Mouse (Mus musculus) right cerebral cortex, adult 2 months (tissue): ENCODE measurements around the gene Ube2f.

Source experiments
- DNase-seq, 2 experiments: peaks; one replicate each; pipeline ENCODE4 v3.0.0; 2021 to 2022; ENCODE audit warnings: low spot score in 2 of 2

The Ube2f gene

DNA sequence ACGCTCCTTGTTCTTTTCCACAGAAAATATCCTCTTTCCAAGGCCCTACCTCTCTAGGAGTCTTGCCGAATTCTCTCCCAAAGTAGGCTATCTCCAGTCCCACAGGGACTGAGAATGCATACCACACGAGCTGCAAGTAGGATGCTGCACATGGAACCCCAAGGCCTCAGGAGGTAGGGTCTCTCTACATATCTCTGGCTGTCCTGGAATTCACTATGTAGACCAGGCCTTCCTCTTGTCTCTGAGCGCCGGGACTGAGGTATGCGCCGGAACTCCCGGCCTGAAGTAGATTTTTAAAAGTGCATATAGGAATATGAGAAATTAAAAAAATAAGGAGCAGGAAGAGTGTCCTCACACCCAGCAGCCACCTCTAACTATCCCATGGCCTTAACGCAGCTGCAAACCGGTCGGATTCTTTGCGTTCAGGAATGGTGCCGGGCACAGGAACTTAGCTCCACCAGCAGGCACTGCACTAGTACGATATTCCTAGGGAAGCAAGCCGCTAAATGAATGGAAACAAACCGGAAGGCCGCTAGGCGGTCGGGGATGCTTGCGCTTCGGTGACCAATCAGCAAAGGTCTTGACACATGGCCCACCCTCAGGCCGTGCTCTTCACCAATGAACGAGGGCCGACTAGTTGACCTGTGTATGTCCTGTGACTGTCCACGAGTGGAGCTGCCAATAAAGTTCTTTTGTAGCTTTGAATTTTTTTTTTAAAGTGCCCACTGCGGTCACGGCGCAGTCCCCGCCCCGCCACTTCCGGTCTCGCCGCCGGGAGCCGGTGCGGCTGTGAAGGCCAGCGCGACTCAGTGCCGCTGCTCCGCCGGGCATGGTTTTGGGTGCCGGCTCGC, at the start of gene Ube2f:
Gene Ube2f (plus strand): TSS at position 741 of the 851 bp plus-strand sequence.
- DNase-seq, result peak; percentile 97

DNA sequence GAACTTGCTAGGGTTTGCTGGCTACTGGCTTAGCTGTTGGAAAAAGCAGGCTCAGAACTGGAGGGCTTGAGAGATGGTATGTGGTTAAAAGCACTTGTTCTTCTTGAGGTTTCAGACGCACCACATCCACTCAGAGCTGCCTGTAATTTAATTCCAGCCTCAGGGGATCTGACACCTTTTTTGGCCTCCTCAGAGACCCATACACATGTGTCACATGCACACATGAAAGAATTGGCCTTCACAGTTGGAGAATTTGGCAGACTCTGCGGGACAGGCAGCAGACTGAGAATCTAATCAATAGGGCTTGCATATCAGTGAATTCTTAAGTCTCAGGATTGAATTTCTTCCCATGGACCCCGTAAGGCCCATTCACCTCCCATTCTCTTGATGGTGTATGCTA, 49.0 kb upstream of the Ube2f start:
- no peak for DNase-seq

DNA sequence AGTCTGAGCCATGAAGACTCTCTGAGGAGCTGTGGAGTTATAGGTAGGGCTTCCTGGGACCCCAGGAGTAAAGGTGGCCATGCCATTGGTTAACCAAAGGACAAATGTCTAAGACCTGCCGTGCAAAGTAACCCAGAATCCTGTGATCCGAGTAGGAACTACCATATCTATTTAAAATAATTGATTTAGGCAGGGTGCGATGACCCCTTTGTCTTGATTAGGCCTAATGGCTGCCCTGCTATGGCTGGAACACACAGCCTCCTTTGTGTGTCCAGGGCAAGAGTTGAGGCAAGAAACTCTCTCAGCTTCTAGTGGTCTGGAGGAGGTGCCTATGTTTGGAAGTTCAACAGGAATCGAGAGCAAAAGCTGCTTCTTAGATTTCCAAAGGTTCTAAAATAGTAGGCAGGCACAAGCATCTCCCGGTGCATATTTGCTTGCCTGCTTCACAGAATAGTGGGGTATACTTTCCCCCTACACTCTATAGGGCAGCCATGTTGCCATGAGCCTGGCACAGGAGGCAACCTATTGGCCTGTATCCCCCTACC, 45.8 kb upstream of the Ube2f start:
- DNase-seq, result no peak

DNA sequence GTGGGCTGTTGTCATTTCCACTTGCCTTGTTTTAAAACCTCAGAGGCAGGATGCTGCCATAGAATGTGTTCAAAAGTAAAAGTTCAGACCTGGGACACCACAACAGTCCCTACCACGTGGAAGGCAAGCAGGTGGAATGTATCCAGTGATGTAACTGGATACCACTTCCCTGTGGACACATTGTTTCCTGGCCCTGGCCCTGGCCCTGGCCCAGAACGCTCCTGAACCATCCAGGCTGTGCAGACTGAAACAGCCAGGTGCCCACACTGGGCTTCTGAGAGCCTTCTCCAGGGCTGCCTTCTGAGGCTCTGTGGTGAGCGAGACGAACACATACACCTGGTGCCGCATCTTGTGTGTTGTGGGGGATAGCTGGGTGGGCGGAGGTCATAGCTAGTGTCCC, 44.5 kb upstream of the Ube2f start:
- no peak for DNase-seq

DNA sequence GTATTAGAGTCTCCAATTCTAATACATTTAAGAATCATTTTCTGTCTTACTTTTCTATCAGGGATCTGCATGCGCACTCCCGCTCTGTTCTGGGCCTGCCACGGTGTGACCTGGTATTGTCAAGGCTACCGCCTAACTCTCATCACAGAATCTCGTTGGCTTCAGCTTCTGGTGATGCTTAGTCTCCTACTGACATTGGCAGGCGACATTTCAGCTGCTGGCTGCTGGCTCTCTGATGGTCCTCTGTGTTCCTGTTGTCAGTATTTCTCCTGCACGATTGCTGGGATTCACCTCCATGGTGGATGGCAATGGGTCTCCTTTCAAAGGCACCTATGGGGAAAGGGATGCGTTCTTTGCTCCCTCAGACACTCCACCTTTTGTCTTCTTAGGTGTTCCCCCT, 43.8 kb upstream of the Ube2f start:
- no peak for DNase-seq

DNA sequence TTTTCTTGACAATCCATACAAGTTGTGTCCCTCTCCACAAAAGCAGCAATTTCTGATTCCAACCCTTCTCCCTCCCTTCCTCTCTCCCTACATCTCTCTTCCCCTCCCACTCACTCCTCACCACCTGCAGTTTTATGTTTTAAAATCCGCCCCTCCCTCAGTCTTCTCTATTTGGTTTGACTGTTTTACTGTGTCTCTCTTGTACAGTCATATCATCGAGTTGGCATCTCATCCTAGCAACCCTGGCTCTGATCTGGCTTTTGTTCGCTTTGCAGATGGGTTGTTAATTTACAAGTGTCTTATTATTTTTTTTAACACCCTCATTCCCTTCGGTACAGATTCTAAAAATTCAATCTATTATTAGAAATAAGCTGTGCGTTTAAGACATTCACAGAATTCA, 43.2 kb upstream of the Ube2f start:
- peak; percentile 41 to 50 for DNase-seq

DNA sequence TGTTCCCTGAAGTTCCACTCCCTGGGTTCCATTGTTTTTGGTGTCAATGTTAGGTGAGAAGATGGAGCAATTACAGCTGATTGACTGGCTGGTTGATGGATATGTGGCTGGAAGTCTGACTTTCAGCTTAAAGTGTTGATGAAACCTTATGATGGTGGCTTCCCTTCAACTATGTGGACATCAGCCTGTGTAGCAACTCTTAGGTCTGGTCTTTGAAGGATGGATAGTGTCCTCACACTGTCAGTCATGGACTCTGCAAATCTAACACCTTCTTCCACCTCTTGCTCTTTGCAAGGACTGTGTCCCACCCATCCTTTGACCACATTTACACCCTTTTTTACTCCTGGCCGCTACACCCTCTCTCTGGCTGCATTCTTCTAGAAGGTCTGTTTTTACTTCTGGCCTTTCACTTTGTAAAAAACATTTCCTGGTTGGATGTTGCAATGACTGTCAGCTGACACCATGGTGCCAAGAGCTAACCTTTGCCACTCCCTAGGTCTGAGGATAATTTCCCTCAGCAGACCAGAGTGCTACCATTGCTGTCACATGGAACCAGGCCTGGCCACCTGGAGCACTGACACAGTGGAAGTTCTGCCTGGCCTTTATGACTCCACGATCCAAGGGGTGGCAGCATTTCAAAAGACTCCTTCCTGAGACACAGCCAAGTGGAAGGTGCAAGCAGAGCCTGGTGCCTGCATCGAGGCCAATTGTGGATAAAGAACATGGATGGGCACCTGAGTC, 42.6 kb upstream of the Ube2f start:
- no peak for DNase-seq

DNA sequence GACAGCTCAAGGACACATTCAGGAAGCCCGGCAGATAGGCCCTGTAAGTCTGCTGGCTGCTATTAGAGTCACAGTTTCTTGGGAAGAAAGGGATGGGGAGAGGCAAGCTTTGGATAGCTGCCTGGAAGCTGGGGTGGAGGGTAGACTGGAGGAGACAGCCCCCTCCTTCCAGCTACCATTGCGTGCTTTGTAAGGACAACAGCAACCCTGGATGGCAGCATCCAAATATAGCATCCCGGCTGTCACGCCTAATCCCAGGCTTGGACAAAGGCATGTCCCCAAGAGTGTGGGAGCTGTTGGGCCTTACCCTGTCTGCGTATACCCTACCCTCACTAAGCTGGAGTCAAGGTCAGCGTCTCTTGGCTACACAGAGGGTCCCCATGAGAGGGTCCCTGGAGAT, 40.8 kb upstream of the Ube2f start:
- DNase-seq, result peak; percentile 71 to 73

DNA sequence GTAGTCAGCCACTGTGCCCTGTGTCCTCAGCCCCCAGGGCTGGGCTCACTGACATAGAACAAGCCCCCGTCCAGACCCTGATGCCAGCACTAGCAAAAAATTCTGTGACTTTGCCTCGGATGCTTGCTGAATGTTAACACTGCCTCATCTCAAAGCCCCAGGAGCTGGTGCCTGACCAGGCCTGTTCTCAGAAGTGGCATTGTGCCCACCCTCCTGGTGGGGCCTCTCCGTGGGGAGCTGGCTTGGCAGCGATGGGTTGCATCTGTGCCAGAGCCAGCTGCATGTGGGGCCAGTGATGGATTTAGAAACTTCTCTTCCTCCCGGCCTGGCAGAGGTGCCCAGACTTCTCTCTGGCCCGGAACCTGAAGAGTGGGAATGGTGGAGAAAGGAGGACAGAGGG, 40.3 kb upstream of the Ube2f start:
- DNase-seq, result peak; percentile 76 to 85

DNA sequence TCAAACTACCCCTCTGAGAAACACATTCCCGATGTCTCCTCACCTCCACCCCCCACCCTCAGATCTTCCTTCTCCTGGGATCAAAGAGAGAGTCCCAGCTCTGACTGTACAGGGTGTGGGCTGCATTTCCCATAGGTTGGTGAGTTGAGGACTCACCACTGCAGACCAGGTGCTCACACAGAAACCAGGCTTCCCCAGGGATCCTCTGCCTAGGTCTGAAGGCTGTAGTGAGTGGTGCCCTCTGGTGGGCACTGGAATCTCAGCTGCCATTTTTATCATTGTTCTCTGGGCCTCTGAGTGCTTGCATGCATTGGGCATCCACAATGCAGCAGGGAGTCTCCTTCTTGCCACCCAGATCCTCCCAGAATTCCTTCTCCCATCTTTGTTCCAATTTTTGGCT, 39.0 kb upstream of the Ube2f start:
- peak; percentile 76 to 81 for DNase-seq

DNA sequence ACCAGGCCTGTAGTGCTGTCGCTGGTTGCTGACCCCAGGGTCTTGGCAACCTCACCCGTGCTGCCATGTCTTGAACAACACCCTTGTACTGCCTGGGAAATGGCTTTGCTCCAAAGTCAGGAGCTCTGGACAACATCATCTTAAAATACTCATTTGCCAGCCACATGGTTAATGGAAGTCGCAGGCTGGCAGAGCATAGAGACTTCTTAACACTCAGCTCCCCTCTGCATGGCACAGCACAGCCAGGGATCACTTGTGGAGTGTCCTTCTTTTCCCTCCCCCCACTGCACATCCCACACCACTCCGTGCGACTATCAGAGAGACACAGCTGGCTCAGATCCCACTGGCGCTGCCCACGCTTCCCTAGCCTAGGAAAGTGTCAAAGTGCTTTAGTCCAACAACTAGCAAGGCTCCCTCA, 38.5 kb upstream of the Ube2f start:
- peak in 1 of 2 experiments; percentile 53 for DNase-seq

DNA sequence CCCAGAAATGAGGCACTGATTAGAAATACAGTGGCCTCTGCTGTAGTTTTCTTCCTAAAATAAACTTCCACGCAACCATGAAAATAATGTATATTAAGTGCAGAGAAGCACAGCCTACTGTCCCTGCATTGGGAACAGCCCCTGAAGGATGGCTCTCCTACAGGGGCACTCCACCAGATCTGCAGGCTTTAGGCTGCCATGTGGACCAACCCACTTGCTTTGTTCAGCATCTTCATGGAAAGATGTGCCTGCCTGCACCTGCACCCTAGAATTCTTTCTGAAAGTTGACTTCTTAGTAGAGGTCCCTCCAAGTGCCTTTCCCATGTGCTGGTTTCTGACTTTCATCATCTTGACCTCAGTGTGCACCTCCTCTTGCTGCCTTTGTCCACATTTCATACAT, 34.8 kb upstream of the Ube2f start:
- no peak for DNase-seq

DNA sequence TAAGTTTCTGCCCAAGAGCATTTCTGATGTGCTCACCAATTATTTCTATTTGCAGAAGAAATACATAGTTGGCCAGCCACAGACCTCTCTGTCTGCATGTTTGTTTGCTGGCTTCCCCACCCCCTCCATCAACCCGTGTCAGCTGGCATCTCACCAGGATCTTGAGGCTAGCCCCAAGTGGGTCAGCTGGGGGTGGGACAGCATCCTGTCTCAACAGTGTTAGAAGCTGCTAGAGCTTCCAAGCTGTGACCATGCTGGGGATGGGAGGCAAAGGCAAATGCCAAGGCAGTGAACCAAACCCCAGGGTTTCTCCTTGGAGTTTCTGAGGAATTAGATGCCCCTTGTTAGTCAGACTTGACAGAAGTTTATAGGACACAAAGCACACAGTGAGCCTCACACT, 34.1 kb upstream of the Ube2f start:
- DNase-seq, result no peak

DNA sequence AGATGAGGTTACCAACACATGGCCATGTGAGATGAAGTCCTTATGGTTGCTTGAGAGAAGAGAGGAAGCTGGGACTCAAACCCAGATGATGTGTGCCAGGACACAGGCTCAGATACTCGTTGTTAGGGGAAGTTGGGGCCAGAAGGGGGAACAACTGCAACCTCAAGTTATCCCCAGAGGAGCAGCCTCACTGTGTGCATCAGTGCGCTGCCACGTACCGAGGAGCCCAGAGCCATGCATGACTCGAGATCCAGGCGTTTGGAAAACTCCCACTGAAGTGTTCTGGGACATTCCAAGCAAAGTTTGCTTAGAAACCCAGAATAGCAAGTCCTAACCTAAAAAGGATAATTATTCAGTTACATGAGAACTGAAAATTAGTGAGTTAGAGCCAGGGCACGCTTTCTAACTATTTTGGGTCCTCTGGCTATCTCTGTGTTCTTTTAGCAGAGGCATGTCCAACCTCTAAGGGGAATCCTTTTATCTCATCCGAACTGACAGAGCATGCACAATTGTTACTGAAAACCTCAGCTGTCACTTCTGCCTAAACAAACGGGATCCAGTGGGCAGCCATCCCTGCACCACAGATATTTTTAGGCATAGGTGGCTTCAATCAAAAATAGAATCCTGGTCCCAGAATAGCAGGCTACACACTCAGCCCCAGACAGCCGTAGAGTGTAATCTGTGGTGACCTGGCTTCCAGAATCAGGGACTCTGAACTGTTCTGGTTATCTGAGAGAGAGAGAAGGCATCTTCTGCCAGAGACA, 33.4 kb upstream of the Ube2f start:
- no peak for DNase-seq

DNA sequence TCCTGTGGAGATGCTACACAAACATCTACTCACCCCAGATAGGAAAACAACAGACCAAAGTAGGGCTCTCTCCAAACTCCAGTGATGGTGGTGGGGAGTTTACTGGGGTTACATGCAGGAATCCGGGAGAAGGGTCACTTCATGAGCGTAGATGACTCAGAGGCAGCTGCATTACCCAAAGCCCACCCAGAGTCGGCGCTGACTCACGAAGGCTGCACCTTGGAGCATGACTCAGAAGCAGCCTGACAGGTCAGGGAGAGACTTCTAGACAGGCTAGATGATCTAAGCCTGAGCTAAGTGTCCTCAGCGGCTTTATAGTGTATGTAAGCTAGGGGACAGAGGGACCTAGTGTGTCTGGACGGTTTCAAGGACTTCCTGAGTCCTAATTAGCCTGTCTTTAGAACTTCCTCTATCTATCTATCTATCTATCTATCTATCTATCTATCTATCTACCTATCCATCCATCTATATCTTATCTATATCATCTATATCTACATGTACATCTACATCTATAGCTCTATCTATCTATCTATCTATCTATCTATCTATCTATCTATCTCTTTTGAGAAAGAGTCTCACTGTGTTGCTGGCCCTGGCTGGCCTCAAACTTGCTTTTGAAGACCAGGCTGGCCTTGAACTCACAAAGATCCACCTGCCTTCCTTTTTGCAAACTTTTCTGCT, 30.3 kb upstream of the Ube2f start:
- DNase-seq, result no peak

DNA sequence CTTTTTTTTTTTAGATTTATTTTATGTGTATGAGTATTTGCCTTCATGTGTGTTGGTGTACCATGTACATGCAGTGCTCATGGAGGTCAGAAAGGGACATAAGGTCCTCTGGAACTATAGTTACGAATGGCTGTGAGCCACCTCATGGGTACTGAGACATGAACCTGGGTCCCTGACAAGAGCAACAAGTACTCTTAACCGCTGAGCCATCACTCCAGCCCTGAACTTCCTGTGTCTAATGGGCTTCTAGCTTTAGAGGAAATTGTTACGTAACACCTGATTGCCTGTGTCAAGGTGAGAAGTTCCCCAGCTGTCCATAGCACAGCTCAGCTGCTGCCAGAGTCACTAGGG, 29.8 kb upstream of the Ube2f start:
- DNase-seq, result no peak

DNA sequence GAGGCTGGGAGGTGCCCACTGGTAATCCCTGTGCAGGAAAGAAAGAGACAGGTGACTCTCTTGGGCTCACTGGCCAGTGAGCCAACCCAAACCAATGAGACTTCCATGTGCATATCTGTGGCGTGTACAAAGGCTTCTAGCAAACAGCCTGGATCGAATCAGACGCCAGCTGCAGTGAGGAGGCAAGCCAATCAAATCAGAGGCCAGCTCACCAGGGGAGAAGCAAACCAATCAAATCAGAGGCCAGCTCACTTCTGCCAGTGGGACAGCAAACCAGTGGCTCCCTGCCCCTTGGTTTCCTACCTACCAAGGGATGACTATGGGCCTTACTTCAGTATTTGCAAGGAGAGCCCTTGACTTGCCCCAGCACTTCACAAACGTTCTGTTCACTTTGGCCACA, 23.5 kb upstream of the Ube2f start:
- no peak for DNase-seq

DNA sequence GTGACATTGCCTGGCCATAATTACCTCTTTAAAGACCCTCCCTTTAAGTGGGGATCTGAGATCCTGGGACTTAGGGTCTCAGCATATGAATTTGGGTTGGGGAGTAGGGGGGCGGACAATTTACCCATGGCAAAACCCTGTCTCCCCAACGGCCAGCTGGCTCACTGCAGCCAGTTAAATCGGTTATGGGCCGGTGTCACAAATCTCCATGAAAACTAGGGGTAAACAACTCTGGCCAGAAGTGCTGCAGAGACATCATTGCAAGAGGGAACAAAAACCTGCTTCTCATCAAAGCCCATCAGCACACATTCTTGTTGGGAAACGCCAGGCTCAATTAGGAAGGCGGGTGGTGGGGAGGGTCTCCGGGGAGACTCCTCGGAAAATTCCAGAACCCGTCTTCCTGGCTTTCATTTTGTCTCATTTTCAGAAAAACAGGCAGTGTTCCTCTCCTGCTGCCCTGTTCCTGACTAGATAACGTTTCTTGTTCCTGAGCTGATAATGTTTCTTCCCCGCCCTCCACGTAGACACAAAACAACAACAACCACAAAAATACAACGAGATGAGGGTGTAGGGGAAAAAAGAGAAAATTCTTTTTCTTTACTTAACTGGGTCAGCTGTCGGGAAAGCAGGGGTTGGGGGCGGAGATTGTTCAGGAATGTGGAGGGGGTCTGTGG, 22.6 kb upstream of the Ube2f start:
- DNase-seq, result no peak

DNA sequence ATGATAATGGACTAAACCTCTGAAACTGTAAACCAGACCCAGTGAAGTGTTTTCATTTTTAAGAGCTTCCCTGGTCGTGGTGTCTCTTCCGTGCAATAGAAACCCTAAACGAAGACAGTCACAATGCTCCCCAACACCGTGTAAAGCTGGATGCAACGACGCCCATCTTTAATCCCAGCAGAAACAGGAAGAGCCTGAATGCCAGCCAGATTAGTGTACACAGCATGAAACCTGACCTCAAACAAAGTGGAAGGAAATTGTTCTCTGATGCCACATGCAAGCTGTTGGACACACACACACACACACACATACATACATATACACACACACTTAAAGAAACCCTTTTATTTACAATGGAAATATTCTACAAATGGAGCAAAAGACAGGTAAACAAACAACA, 19.0 kb upstream of the Ube2f start:
- no peak for DNase-seq

DNA sequence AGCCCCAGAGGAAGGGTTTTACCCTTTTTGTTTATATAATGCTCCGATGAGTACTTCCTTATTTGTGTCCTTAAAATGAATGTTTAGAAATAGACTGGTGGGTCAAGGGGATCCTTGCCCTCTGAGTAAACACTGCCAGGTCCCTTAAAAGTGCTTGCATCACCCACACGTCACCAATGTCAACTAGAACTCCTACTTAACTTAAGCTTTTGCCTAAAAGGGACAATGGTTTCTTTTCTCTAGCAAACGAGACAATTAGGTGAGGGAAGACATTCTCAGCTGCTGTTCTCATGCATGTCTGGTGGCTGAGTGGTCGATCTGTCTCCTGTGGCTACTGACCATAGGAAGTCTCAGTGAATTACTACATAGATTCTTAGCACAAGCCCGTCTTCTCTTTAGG, 18.2 kb upstream of the Ube2f start:
- DNase-seq, result no peak

DNA sequence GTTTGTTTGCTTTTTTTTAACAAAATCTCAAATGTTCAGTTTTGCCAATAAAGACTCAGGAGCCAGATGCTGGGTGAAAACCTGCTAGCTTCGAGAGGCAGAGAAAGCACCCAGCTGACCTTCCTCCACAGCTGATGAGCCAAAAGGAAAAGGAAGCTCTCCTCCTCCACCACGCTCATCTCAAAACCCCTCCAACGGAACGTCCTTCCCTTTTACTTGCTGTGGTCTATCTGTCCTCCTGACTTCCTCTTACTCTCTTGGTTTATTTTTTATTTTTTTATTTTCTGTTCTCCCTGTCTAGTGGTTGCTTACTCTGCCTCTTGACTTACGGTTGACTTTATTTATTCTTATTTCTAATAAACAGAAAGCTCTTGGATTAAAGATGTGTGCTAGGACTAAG, 14.7 kb upstream of the Ube2f start:
- DNase-seq, result no peak
